Mouse (Mus musculus): ENCODE measurements at regions not wholly inside any gene's neighbourhood (a gene's known extent, or its start where the extent isn't known, plus 50 kb on each side); places are given as distances from the start of the nearest gene placed in this dataset.
A peak's percentile ranks its signal among the peaks of the same experiment; 100 is the strongest.

DNA sequence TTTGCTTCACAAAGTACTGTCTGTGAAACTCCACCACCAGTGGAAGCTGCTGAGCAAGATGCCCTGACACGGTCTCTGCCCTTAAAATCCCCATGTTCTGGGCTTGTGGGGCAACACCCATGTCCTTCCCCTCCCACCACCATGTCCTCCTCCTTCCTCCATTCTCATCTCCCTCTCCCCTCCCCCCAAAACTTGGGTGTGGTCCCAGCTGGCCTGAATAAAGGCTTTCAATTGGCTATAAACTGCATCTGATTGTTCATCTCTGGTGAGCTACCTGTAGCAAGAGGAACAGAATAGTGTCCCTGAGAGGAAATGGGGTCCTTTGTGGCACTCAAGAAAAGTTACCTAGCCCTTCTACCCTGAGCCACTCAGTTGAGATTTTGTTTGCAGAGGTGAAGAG lies 91.8 kb downstream of the Slc16a9 start:
- no peak for DNase-seq (ENCODE audit: low read depth, low spot score)

DNA sequence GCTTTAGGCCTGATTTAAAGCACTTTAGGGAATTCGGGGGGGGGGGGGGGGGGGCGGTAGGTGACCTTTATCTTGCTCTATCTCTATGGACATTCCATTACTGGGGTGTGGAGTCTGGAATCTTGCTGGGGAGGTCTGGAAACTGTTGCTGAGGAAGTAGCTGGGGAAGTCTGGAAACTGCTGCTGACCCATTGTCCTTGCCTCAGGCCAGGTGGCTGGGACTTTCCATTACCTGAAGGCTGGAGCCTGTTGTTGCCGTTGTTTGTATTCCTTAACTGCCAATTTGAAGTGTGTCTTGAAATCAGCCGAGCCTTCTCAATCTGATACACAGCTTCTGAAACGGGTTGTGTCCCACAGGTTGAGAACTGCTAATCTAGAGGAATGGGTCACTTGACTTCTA lies 80.9 kb upstream of the Fam13c start:
- no peak for DNase-seq (ENCODE audit: low read depth, low spot score)

DNA sequence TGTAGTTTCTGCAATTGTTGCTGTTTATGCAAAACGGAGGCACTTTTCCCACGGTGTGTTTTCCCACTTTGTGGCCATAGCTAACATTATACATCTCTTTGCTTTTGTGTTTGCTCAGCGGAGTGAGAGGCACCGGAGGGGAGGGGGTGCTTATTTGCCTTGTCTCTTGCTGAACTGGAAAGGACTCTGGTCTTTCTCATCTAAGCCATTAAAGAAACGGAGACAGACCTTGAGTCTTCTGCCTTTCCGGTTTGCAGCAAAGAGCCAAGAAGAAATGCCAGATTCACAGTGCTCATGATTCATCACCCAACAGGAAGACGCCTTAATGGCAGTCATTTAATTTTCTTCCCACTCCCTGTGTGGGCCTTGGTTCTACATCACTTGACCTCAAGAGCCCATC lies 80.4 kb upstream of the Fam13c start:
- no peak for DNase-seq (ENCODE audit: low read depth, low spot score)

DNA sequence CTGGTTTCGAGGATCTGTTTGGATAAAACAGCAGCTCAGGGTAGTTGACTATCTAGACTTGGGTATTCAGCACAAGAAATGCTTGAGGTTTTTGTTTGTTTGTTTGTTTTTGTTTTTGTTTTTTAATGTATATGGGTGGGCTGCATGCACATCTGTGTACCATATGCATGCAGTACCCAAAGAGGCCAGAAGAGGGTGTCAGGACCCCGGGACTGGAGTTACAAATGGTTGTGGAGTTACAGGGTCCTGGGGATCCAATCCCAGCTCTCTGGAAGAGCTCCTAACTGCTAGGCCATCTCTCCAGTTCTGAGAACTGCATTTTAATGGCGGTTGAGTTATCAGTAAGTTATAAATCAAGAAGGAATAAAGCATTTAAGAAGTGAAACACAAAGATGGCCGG lies 77.2 kb upstream of the Fam13c start:
- DNase-seq (ENCODE audit: low read depth, low spot score), result peak; percentile 24

DNA sequence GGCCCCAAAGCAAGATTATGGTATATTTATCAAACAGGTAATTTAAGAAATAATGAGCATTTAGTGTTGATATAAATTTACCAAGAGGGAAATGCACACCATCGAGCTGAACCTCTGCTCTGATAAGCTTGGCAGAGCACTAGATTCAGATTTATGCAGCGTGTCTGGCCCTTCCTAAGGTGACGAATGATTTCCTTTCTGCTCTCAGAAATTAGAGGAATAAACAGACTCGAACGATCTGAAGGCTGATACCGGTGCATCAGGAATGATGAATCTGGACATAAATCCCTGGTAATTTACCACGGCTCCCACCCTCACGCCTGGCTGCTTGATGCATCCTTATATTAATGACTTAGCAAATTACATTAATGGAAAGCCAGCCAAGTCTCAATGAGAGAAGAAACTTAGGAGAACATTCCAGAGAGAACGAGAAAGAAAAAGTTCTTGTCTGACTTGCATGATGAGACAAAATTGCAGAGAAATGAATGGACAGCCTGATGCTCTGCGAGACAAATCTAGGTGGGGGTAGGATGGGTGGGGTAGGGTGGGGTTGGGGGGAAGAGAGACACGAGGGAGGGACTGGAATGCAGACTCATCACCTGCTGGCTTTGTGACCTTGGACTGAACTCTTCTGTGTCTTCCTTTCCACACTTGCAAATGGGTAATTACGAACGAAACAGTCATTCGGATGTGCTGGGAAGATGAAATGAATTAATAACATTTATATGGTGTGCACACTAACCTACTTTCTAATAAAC lies 75.9 kb upstream of the Fam13c start:
- no peak for DNase-seq (ENCODE audit: low read depth, low spot score)

DNA sequence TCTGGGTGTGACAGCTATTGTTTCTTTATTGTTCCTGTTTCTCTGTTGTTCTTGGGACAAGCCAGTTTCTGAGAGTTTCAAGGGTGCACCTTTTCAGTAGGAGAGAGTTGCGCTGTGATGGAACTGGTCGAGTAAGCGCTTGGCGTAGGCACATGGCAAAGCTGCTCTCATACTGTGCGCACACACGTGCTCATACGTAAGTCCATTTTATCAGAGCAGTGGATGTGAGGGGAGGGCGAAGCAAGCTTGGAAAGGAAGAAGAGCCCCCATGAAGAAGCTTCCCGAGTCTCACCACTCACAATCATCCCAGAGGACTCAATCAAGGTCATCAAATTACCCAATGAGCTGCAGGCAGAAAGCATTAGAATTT lies 75.3 kb upstream of the Fam13c start:
- no peak for DNase-seq (ENCODE audit: low read depth, low spot score)

DNA sequence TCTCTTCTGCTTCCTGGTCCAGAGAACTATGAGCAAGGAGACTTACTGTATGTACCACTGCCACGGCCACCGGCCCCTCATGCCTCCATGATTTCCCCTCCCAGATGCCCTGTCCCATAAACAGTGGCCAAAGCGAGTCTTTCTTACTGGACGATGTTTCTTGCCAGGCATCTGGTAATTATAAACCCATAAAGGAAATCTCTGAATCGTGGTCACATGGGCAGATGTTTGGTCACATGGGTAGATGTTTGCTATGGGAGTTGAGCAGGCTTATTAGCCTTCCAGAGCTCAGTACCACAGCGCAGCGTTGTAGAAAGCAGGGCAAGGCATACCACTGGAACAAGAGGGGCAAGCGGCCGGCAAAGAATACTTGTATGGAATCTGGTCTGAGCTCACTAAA lies 74.8 kb upstream of the Fam13c start:
- DNase-seq (ENCODE audit: low read depth, low spot score), result no peak

DNA sequence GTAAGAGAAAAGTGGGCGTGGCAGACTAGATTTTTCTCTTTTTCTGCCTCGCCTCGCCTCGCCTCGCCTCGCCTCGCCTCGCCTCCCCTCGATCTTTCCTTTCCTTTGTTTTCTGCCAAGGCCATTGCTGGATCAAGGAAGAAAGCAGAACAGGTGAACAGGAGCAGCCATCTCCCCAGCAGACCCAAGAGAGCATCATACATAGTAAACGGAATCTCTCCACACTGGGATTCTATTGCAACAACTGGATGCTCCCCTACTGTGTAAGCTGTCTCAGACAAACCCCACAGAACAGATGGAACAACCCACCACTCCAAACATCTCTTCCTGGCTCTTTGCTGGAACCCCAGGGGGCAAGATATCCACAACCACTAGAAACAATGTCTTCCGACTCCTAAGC lies 72.4 kb upstream of the Fam13c start:
- no peak for DNase-seq (ENCODE audit: low read depth, low spot score)

DNA sequence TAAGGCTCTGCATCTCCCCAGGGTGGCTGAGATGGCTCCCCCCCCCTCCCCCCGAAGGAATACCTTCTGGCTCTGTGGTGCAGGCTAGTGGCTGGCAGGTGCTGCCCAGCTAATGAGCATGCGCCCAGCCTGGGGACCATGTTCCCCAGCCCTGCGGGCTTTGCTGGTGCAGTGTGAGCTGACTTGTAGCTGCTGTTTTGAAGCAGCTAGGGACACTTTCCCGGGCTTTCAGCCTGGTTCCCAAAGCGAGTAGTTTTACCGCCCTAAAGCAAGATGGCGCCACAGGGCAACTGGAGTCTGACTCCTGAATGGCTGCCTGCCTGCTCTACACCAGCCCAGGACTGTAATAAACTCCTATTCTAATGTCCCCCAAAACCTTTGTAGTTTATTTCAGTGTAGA lies 71.6 kb upstream of the Fam13c start:
- peak; percentile 70 for DNase-seq (ENCODE audit: low read depth, low spot score)

DNA sequence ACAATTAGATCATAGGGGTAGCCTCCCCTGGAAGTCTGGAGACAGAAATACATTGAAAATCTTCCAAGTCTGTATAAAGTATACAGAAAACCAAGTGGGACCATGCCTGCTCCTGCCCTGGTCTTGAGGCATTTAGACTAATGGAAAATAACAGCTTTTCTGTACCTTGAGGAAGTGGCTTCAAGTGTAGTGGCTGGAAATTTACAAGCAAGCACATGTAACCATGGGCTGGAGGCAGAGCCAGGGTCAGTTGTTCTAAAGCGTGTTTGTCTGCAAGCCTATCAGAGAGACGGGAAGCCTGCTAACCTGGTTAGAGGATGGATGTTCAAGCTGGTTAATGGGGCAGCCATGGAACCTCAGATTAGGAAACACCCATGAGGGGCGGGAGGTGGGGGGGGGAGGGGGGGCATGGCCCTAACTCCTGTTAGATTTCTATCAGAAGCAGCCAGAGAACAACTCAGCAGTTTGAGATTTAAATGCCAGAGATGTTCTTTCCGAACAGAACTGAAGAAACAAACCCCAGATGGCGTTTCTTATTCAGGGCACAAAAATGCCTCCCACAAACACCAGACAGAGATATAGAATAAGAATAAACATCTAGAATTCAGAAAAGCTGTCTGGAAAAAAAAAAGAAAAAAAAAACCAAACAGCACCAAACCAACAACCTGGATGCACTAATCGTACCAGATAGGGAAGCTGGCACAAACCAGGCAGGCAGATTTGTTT lies 67.7 kb upstream of the Fam13c start:
- no peak for DNase-seq (ENCODE audit: low read depth, low spot score)

DNA sequence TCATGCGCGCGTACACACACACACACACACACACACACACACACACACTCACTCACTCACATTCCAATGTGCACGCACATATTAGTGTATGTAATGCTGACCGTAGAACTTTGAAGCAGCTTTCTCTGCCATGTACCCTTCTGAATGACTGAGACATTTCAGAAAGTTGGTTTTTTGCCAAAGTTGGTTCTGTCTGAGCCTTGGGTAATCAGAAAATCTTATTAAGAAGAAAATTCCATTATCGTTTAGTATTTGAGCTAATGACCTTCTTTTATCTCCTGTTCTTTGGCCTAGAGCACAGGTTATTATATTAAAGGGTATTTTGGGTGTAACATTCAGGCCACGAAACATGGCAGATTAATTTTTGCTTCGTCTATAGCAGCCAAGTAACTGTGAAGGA lies 67.1 kb upstream of the Fam13c start:
- peak; percentile 29 for DNase-seq (ENCODE audit: low read depth, low spot score)

DNA sequence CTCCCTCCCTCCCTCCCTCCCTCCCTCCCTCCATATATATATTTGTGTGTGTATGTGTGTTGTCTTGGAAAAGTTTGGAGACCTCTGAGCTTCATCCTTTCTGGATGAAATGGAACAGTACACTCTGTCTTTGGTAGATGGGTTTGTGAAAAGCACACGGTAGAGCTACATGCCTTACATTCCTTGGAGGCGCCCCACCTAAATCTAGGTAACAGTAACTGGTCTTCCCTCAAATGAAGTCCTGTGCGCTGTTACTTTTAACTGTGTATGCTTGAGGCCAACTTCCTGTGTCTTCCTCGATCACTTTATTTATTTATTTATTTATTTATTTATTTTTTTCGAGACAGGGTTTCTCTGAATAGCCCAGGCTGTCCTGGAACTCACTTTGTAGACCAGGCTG lies 66.4 kb upstream of the Fam13c start:
- no peak for DNase-seq (ENCODE audit: low read depth, low spot score)

DNA sequence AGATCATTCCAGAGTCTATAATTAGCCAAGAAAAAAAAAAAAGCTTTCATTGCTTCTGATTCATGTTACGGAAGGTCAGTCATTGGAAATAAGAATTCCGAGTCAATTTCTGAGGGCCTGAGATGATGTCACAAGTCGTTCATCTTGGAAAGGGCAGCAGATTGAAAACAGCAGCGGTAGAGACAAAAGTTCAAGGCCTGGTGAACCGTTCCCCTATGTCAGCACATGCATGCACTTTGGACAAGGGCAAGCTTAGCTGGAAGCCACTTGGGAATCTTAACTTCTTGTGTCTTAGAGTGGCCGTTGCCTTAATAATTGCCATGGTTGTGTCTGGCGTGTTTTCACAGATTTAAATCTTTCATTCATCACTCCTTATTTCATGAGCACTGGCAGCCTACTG lies 65.6 kb upstream of the Fam13c start:
- DNase-seq (ENCODE audit: low read depth, low spot score), result no peak

DNA sequence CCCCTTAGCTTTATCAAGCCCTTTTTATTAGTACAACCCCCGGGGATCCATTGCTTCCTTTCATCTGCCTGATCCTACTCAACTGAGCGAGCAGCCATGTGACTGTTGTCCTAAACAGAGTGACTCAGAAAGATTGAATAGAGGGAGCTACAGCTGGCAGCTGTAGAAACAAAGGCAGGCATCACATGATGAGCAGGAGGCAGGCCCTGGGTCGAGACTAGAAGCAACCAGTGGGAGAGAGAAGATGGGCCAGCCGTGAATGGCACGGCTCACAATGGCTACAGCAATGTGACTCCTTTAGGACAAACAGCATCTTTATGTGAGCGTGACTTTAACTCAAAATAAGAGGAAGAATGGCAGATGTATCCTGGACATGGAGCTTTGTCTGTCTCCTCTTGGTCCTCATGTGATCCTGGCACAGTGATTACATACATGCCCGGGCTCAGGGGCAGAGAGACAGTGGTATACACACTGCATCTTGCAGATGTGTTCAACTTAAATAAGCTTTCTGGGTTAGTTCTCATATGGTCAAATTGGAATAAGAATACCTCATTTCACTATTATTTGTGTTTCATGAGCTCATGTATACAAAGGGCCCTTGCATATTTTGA lies 60.1 kb upstream of the Fam13c start:
- no peak for DNase-seq (ENCODE audit: low read depth, low spot score)

DNA sequence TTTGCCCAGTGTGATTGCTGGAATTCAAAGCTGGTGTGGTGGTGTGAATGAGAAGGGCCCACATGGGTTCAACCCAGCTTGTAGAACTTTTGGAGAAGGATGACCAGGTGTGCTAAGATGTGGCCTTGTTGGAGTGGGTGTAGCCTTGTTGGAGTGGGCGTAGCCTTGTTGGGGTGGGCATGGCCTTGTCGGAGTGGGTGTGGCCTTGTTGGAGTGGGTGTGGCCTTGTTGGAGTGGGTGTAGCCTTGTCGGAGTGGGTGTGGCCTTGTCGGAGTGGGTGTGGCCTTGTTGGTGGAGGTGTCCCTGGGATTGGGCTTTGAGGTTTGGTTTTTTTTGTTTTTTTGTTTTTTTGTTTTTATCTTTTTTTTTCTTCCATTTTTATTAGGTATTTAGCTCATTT lies 55.6 kb upstream of the Fam13c start:
- no peak for DNase-seq (ENCODE audit: low read depth, low spot score)

DNA sequence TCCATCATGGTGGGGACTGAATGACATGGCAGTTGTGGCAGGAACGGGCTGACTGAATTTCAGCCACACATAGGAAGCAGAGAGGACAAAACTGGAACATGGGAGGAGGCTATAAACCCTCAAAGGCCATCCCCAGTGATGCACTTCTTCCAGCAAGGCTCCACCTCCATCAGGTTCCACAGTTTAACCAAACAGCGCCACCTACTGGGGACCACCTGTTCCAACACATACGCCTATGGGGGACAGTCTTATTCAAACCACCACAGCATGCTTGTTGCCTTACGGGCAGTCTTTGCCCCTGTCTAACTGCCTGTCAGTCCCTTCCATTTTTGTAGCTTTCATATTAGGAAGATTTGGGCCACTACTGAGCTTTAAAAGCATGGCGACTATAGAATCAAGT lies 52.6 kb upstream of the Fam13c start:
- no peak for DNase-seq (ENCODE audit: low read depth, low spot score)

All from 3T3-L1 (cell line).